Mouse (Mus musculus) midbrain, embryonic 16.5 days (tissue): ENCODE results near the gene Gm47429. TPM values are rescaled to one million over a fixed set of nuclear protein-coding genes. Genes with fewer than 3 reads are reported as not detected.
A peak's percentile ranks its signal among the peaks of the same experiment; 100 is the strongest.

Experiments
- ATAC-seq: fragments of 200-750 bp; cut with Nextera tagmentation; 2 replicates; pipeline ENCODE4 v1.8.0; 2017; ENCODE audit warnings: moderate TSS enrichment
- H3K27ac ChIP-seq: fragments of 300-500 bp; sonication (generic); 2 replicates; pipeline ENCODE4 v1.5.1; 2014; ENCODE audit warnings: mild to moderate bottlenecking, low read length, mixed read lengths
- H3K27me3 ChIP-seq: fragments of 300-500 bp; sonication (generic); 2 replicates; pipeline ENCODE4 v1.6.1; 2014; ENCODE audit warnings: low read depth, low read length, mixed read lengths; ENCODE audit not compliant: control insufficient read depth, insufficient read depth
- H3K36me3 ChIP-seq: fragments of 300-500 bp; sonication (generic); 2 replicates; pipeline ENCODE4 v1.6.1; 2014; ENCODE audit warnings: mild to moderate bottlenecking, low read length, moderate library complexity, mixed read lengths; ENCODE audit not compliant: control insufficient read depth, insufficient read depth
- H3K4me1 ChIP-seq: fragments of 300-500 bp; sonication (generic); 2 replicates; pipeline ENCODE4 v1.6.1; 2014; ENCODE audit warnings: mild to moderate bottlenecking, low read length, mixed read lengths; ENCODE audit not compliant: control insufficient read depth, insufficient read depth
- H3K4me2 ChIP-seq: fragments of 300-500 bp; sonication (generic); 2 replicates; pipeline ENCODE4 v1.6.1; 2014; ENCODE audit warnings: mild to moderate bottlenecking, low read length, mixed read lengths
- H3K4me3 ChIP-seq: fragments of 300-500 bp; sonication (generic); 2 replicates; pipeline ENCODE4 v1.5.1; 2014; ENCODE audit warnings: low read depth, mild to moderate bottlenecking, low read length, moderate library complexity, mixed read lengths
- H3K9ac ChIP-seq: fragments of 300-500 bp; sonication (generic); 2 replicates; pipeline ENCODE4 v1.6.1; 2014; ENCODE audit warnings: low read depth, low read length, mixed read lengths
- H3K9me3 ChIP-seq: fragments of 300-500 bp; sonication (generic); replicated peaks from 2 replicates; pipeline ENCODE4 v1.6.1; 2014; ENCODE audit warnings: mild to moderate bottlenecking, low read length, mixed read lengths; ENCODE audit not compliant: control insufficient read depth, poor library complexity, severe bottlenecking
- WGBS: fragments of 180-500 bp; shearing (Covaris S2); extraction: QIAGEN DNeasy Blood & Tissue Kit; methylation state at CpG from one replicate; pipeline ENCODE4 v1.1.7; 2014; 5-methylcytosine and 5-hydroxymethylcytosine counted together
- polyA plus RNA-seq: library from polyadenylated mRNA; unstranded; fragments of >200 nt; fragmentation: Nextera tagmentation; extraction: Ambion mirVana; gene quantifications from 2 replicates; pipeline ENCODE4 v1.2.1, GENCODE M21; 2015

Gene Gm47429
- polyA plus RNA-seq, 1 experiment from 2014 or later = not detected

DNA sequence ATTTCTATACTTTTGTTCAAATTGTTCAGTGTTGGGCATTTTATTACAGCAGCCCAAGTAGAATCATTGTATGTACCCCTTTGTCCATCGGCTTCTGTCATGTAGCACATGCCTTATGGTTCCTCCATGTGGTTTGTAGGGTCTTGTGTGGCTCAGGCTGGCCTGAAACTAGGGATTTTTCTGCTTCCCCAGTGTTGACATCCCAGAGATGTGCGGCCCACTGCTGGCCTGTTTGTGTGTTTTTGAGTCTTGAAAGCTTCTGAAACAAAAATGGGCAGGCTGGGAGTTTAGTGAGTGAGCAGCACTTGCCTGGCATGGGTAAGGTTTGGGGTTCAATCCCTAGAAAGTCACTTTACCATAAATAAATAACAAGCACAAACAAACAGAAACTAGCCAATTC lies 19.2 kb downstream of the Gm47429 start:
- no peaks in the 10 kb centered on the region for H3K4me1 ChIP-seq
- H3K27ac ChIP-seq = no peak overlapping the region
- 97% methylated on average over 2 of the region's 2 CpGs for WGBS
- no peak overlapping the region for H3K4me2 ChIP-seq
- ATAC-seq = no peak
- H3K9ac ChIP-seq = no peak overlapping the region
- H3K36me3 ChIP-seq = peaks cover 50% of the 10 kb centered on the region
- H3K9me3 ChIP-seq = no peaks in the 10 kb centered on the region
- no peak overlapping the region for H3K4me3 ChIP-seq
- no peaks in the 10 kb centered on the region for H3K27me3 ChIP-seq

DNA sequence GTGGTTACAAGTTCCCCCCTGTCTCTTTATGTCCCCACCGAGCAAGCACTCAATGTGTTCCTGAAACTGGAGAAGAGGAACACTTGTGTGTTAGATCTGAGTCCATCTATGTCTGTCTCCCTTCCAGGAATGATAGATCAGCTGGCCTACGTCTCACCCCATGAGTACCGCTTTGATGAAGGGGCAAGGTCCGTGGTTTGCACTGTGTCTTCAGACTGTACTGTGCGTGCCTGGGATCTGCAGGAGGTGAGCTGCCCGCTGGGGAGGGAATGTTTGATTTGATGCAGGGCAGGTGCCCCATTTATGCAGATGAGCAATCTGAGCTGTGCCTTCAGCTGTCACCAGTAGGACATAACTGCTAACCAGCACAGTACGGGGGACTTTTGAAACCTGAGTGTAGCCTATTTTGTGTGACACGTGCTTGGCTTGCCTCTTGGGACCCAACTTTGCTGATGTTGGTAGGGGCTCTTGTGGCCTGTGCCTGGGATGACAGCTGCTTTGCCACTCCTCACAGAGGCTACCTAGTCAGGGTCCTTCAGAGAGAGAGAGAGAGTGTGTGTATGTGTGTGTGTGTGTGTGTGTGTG lies 20.0 kb downstream of the Gm47429 start:
- Histone ChIP-seq H3K36me3 (peaks cover 50% of the 10 kb centered on the region), H3K27ac (no peak overlapping the region), H3K27me3 (no peaks in the 10 kb centered on the region), H3K9me3 (no peaks in the 10 kb centered on the region), H3K4me3 (no peak overlapping the region), H3K9ac (no peak overlapping the region), H3K4me1 (peaks cover 4% of the 10 kb centered on the region), H3K4me2 (no peak overlapping the region)
- WGBS = 92% methylated on average over 8 of the region's 8 CpGs
- no peak for ATAC-seq

DNA sequence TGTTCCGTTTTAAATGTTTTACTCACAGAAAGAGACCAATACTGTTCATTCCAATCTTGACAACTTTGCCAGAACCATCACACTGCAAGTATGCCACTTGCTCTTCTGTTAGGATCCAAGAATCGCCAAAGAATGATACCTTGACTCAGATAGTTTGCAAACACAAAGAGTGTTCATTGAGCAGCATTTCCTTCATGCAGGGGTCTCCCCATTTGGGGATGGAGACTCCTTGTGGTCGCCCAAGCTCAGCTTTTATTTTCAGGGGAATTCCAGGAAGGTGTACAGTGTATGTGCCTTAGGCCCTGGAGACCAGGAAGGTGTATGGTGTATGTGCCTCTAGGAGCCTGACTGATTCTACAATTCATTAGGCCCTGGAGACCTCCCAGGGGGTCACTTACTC lies 25.3 kb downstream of the Gm47429 start:
- peak overlapping the region; percentile 74 for H3K4me2 ChIP-seq
- H3K4me3 ChIP-seq = peak overlapping the region; percentile 70
- ATAC-seq = peak; percentile 39
- H3K9ac ChIP-seq = peak overlapping the region; percentile 86
- H3K27ac ChIP-seq = peak overlapping the region; percentile 75; the same call in 1 of the 2 replicates
- H3K4me1 ChIP-seq = peaks cover 14% of the 10 kb centered on the region
- H3K27me3 ChIP-seq = no peaks in the 10 kb centered on the region
- no peaks in the 10 kb centered on the region for H3K9me3 ChIP-seq
- peaks cover 17% of the 10 kb centered on the region for H3K36me3 ChIP-seq
- WGBS = 38% methylated on average over 3 of the region's 3 CpGs

DNA sequence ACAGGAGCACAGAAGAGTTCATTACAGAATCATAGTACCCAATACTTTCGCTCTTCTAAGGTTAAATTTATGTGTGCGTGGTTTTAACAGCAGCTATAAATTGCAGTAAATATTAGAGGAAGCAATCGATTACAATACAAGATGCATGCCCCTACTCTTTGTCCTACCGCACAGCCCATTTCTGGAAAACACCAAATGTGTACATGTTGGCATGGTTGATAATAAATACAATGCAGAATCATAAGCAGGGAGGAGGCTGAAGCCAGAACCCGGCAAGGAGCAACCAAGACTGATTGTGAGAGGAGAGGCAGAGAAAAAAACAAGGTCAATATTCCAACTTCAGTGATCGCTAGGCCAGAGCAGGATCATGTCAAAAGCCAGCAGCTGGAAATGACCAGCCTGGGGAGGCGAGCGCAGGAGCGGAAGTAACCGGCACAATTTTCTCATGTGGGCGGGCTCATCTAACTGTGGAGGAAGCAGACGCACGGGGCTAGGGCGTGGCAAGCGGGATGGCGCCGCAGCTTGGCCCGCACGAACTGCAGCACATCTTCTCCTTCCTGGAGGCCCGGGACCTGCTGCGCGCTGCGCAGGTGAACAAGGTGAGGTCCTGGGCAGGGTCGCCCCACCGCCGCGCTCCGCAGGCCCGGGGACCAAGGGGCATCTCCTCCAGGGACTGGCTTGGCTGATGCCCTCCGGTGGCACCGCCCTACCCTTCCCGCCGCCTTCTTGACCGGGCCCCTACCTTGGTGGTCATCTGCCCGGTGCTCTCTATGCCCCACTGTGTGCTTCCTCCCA lies 26.1 kb downstream of the Gm47429 start, which contains the start of gene Fbxw17:
Fbxw17 (plus strand) TSS at position 476 of the 795 bp plus-strand sequence.
- peak within 1 kb of the TSS; percentile 74 for H3K4me2 ChIP-seq
- WGBS = 10% methylated on average over 35 of the region's 35 CpGs
- peaks cover 12% of the 10 kb centered on the region for H3K36me3 ChIP-seq
- peak within 1 kb of the TSS; percentile 70 for H3K4me3 ChIP-seq
- H3K9me3 ChIP-seq = no peaks in the 10 kb centered on the region
- H3K9ac ChIP-seq = peak within 1 kb of the TSS; percentile 86
- peaks cover 14% of the 10 kb centered on the region for H3K4me1 ChIP-seq
- no peaks in the 10 kb centered on the region for H3K27me3 ChIP-seq
- H3K27ac ChIP-seq = peak within 1 kb of the TSS; percentile 75
- ATAC-seq = peak; percentile 99

Other genes with a start within 250 kb of the Gm47429 start
- gene Gm906, start 193.6 kb downstream of the Gm47429 start, polyA plus RNA-seq = not detected in 2 replicates
- gene Fbxw17, start 26.0 kb downstream of the Gm47429 start, polyA plus RNA-seq = 37.8 and 39.5 TPM in 2 replicates
- not detected in 2 replicates for gene Nutm2, start 23.4 kb upstream of the Gm47429 start, polyA plus RNA-seq
- not detected in 2 replicates for gene Gm904, start 199.3 kb upstream of the Gm47429 start, polyA plus RNA-seq